Mouse (Mus musculus) heart, postnatal 0 days (tissue): ENCODE measurements around the gene Rbms3.

Experiments used
- CTCF ChIP-seq: IDR thresholded peaks from 2 replicates; pipeline ENCODE4 v1.5.1; 2016; ENCODE audit warnings: antibody characterized with exemption, control low read depth, low read depth
- EP300 ChIP-seq: IDR thresholded peaks from 2 replicates; pipeline ENCODE4 v1.6.1; 2016; ENCODE audit warnings: antibody characterized with exemption, low read depth

DNA sequence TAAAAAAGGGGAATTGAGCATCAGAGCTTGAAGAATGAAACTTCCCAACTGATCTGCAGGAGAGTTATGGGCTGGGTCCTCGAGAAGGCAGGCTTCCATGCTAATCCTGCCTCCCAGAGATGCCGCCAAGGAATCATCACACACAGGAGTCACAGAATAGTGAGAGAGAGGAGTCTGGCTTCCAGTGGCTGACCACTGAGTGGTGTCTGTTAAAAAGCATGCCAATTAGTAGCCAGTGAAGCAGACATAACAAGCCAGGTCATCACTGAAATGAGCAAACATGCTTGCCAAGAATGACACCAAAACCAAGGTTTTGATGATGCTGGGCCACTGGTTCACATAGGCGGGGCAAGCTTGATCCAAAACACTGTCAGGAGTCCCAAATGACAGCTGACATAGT, 441.3 kb downstream of the Rbms3 start:
- TF ChIP-seq CTCF (no peak), EP300 (no peak)
